Mouse (Mus musculus) ovary, adult 10 weeks (tissue): ENCODE measurements around the gene Zc3h10. TPM values are rescaled to one million over a fixed set of nuclear protein-coding genes. Genes with fewer than 3 reads are reported as not detected.

Experiments used
- polyA plus RNA-seq: library from polyadenylated mRNA; stranded (reverse); fragments of 350-450 nt; fragmentation: Illumina TruSeq; extraction: RNeasy Lipid Tissue Mini Kit (QIAGEN cat#74804); gene quantifications from one replicate; pipeline ENCODE4 v1.2.3, GENCODE M21; 2014

Zc3h10 gene
- 1.3 TPM for polyA plus RNA-seq

DNA sequence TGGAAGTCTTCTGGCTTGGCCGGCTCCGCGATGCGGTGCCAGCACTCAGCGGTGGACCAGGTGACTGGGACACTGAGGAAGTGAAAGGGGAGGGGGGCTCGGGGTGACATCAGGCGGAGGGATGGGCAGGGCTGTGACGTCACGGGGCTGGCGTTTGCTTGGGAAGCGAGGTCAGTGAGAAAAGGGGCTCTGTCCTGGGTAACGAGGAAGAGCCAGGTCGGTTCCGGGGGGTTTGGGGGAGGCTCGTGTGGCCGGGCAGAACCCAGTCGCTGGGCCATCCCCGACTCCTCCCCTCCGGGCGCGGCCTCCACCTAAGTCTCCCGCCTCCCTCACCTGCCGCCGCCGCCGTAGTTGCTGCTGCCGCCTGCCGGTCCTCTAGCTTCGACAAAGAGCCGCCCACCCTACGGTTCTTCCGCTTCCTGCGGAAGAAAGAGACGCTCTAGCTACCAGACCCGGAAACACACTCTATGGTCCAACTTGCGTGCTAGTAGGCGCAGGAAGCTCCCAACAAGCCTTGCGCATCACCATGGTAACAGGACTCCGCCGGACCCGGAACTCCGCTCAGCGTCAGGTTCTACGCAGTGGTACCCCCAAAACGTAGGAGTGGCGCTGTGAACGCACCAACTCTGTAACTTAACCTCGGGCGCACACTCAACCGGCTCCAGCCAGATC is at the start of gene Zc3h10:
Gene Zc3h10 (minus strand): TSS at position 414 of the 672 bp plus-strand sequence.

DNA sequence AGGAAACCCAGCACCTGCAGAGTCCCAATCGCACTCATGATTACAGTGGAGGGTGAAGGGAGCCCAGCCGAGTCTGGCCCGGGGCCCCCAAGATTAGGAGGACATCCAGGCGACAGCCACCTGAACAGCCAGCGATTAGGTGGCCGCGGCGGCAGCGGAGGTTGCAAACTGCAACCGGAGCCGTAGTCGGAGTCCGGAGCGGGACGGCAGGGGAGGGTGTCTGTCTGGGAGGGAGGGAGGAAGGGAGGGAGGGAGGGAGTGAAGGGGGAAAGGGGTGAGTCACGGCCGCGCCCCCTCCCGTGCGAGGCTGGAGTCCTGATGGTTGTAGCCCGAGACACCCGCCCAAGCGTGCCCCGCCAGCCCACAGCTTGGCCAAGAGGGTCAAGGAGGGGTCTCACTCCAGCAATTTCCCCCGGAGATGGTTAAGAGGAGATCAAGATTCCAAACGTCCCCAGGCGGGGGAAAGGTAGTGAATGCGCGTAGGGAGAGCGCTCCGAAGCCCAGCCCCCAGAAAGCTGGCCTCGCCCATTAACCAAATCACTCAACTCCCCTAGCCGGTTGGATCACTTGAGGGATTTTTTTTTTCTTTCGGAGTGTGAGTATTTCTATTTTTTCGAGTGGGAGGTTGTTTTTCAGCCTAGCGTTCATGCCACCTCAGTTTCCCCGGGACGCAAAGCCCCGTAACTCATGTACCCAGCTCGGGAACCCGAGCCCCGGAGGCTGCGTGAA is 42.1 kb upstream of the Zc3h10 start, which contains the start of gene Erbb3:
Gene Erbb3 (minus strand): TSS at position 189 of the 729 bp plus-strand sequence.

DNA sequence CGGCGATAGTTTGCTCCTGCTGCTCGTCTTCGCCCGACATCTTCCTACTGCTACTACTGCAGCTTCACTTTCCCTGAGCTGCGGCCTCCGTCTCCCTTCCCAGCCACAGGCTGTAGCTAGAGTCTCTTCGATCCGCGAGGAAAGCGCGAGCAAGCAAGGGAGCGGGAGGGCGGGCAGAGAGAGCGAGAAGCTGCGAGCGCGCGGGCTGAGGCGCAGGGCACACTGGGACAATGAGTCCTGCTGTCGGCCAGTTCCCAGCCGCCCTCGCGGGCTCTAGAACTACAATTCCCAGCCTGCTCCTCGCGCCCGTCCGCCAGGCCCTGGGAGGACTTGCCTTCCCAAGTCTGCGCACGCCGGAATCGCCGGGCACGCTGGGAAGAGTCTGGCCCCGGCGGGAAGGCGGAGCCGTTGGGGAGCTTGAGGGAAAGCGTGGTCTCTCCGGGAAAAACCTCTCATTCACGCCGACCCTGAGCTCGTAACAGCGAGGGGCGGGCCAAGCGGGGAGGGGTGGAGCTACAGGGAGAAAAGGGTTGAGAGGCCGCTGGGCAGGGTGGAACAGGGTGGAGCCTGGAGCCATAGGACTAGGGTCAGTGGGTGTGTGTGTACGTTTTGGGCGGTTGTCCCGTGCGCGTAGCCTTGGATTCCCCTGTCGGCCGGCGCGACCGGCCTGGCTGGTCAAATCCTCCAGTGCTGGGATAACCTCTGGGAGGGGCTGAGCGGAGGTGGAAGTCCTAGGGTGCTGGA is 18.4 kb upstream of the Zc3h10 start, which contains the start of gene Pa2g4:
Gene Pa2g4 (minus strand): TSS at position 200 of the 744 bp plus-strand sequence.

DNA sequence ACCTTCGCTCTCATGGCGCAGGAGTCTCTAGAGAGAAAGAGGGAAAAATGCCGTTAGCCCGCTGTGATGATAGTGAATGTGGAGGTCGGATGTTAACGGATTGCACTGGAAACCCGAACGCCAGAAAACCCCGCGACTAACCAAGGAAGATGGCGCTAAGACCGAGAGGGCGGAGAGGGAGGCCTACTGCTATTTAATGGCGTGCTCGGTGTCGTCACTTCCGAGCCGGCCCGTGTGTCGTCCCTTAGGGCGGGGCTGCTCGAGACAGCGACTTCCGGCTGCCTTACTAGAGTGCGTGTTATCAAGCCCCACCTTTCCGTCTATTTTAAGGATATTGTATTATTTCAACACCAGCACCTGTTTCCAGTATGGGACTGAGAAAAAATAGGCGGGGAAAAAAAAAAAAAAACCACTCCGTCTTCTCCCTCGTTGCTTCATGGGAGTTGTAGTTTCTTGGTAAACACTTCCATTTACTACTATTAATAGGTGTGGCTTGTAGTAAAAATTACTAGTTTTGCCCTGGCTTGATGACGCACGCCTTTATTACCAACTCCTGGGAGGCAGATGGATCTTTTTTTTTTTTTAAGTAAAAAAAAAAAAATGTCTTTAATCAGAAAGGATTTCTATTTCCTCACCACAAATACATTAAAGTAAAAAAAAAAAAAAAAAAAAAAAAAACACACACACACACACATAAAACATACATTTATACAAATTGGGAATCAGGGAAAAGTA is 1.5 kb upstream of the Zc3h10 start, which contains the start of gene Rpl41:
Gene Rpl41 (minus strand): TSS at position 359 of the 735 bp plus-strand sequence.

DNA sequence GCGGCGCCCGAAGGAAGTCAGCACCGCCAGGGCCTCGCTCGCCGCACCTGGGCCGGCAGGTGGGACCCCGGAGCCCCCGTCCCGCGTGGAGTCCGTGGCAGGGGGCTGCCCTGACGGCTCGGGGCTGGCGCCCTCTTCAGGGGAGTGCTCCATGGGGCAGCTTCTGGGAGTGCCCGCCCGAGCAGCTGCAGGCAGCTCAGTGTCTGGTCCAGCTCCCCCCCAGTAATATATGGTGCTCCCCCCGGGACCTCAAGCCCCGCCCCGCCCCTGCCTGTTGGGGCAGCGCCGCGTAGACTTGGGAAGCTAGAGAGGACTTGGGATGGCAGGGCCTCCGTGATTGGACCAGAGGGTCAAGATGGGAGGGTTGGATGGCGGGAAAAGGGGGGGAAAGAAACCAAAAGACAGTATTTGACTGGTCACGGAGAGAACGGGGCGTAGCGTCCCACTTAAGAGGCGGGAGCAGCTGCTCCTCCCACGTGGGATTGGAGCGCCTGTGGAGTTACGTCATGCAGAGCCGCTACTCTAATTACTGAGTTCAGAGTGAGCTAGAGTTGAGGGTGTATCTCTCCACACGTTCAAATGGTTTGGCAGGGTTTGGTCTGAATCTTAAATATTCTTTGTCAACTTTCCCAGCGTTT is 21.8 kb downstream of the Zc3h10 start, which contains the start of gene Esyt1:
Gene Esyt1 (minus strand): TSS at position 201 of the 638 bp plus-strand sequence.

DNA sequence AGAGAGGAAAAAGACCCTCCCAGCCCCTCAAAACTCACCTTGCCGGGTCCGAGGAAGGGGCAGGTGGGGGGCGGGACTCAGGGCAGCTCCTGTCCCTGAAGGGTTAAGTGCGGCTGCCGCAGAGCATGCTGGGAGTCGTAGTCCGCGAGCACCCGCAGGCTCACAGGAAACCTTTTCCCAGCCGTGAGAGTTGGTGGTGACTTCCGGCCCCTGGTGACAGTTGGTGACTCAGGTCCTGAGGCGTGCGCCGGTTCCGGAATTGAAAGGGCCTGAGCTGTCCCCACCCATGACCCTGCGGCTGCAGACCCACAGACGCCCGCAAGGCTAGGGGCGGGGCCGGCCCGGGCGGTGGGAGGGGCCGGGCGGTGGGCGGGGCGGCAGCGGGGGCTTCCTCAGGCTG is 49.0 kb downstream of the Zc3h10 start, which contains the start of gene Myl6b:
Gene Myl6b (minus strand): TSS at position 96 of the 400 bp plus-strand sequence.

DNA sequence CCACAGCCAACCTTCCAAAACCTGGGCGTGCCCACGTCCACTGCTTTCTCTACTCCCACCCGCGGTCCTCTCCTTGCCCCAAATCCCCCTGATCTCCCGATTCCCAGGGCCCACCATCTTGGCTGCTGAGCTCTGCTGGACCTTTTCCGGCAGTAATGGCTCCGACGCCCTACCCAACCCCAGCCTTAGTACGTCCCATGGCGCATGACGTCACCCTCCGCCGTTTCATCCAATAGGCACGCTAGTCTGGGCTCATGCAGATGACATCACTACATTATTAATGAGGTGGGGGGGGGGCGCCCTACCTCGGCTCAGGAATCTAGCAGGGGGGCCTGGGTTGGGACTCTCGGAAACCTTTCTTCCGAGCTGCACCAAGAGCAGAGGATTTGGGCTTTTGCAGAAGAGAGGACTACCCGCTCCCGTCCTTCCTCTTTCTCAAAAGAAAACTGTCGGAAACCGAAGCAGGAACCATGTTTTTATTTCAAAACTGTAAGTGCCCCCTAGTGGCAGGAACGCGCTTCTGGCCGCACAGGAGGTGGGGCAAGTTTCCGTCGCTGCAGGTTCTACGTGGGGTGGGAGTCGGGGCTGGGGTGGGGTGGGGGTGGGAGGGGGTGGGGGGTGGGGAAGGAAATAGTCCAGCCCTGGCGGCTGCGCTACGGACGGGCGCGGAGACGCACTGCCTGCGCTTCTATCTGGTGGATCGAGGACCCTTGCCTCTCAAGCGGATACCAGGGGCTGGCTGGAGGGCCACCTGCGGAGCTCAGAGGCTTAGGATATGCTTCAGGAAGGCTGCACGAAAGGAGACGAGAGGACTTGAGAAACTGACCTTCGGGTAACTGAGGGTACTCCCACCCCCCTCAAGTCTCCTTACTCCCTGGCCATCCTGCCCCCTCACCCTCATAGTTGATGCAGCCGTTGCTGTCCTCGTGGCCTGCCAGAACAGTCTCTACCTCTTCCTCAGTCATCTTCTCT is 53.6 kb downstream of the Zc3h10 start, which contains the start of gene Myl6:
Gene Myl6 (minus strand): TSS at position 451 of the 972 bp plus-strand sequence.

Other genes with a start within 250 kb of the Zc3h10 start
- gene Il23a, start 249.0 kb downstream of the Zc3h10 start, polyA plus RNA-seq: not detected
- gene Pan2, start 244.4 kb downstream of the Zc3h10 start, polyA plus RNA-seq: 7.2 TPM
- 55.8 TPM for gene Cnpy2, start 225.3 kb downstream of the Zc3h10 start, polyA plus RNA-seq
- gene Cs, start 210.0 kb downstream of the Zc3h10 start, polyA plus RNA-seq: 85.3 TPM
- 3.9 TPM for gene Coq10a, start 178.8 kb downstream of the Zc3h10 start, polyA plus RNA-seq
- gene Ankrd52, start 170.7 kb downstream of the Zc3h10 start, polyA plus RNA-seq: 8.8 TPM
- gene Slc39a5, start 146.5 kb downstream of the Zc3h10 start, polyA plus RNA-seq: not detected
- 13.7 TPM for gene Nabp2, start 136.3 kb downstream of the Zc3h10 start, polyA plus RNA-seq
- 10.5 TPM for gene Rnf41, start 136.1 kb downstream of the Zc3h10 start, polyA plus RNA-seq
- gene Smarcc2, start 88.5 kb downstream of the Zc3h10 start, polyA plus RNA-seq: 62.3 TPM
- 108 TPM for gene Myl6, start 53.6 kb downstream of the Zc3h10 start, polyA plus RNA-seq
- gene Myl6b, start 49.1 kb downstream of the Zc3h10 start, polyA plus RNA-seq: not detected
- gene Esyt1, start 21.9 kb downstream of the Zc3h10 start, polyA plus RNA-seq: 6.2 TPM
- gene Rpl41, start 1.5 kb upstream of the Zc3h10 start, polyA plus RNA-seq: 14.5 TPM
- gene Pa2g4, start 18.2 kb upstream of the Zc3h10 start, polyA plus RNA-seq: 143 TPM
- gene Erbb3, start 41.9 kb upstream of the Zc3h10 start, polyA plus RNA-seq: 3.8 TPM
- 6.0 TPM for gene Rps26, start 79.0 kb upstream of the Zc3h10 start, polyA plus RNA-seq
- 2.1 TPM for gene Ikzf4, start 98.2 kb upstream of the Zc3h10 start, polyA plus RNA-seq
- 5.7 TPM for gene Suox, start 126.3 kb upstream of the Zc3h10 start, polyA plus RNA-seq
- 121 TPM for gene Rab5b, start 148.5 kb upstream of the Zc3h10 start, polyA plus RNA-seq
- gene Pmel, start 156.4 kb upstream of the Zc3h10 start, polyA plus RNA-seq: not detected
- 24.2 TPM for gene Cdk2, start 157.3 kb upstream of the Zc3h10 start, polyA plus RNA-seq
- gene Dgka, start 197.1 kb upstream of the Zc3h10 start, polyA plus RNA-seq: 3.8 TPM
- gene Pym1, start 200.1 kb upstream of the Zc3h10 start, polyA plus RNA-seq: 0.71 TPM
- gene Mmp19, start 243.1 kb upstream of the Zc3h10 start, polyA plus RNA-seq: 9.7 TPM